Mouse (Mus musculus) left cerebral cortex, postnatal 10 days (tissue): ENCODE data around the gene Tmem230. TPM values are rescaled to one million over a fixed set of nuclear protein-coding genes. Genes with fewer than 3 reads are reported as not detected.
A peak's percentile ranks its signal among the peaks of the same experiment; 100 is the strongest.
"Not testable (repeated sequence)": the region's sequence is repeated elsewhere in the genome, so short reads cannot be mapped to it uniquely, and the experiment has no call there.

ENCODE experiments used
- DNase-seq, 2 experiments: peaks; one replicate each; pipeline ENCODE4 v3.0.0; 2021 to 2022; ENCODE audit warnings: low spot score in 2 of 2, mixed read lengths in 1 of 2; ENCODE audit errors: extremely low spot score in 1 of 2
- intact Hi-C: fragments of 180-260 bp; cut with DNase I; formaldehyde crosslinking; loops from one replicate; pipeline ENCODE4 v1.15.1; 2025
- total RNA-seq, 2 experiments: library from RNA; stranded (reverse); gene quantifications; 2 replicates each; pipeline ENCODE4 v1.2.3; 2021

The Tmem230 gene
- total RNA-seq, 2 experiments from 2014 or later: 27.0 to 30.2 TPM

DNA sequence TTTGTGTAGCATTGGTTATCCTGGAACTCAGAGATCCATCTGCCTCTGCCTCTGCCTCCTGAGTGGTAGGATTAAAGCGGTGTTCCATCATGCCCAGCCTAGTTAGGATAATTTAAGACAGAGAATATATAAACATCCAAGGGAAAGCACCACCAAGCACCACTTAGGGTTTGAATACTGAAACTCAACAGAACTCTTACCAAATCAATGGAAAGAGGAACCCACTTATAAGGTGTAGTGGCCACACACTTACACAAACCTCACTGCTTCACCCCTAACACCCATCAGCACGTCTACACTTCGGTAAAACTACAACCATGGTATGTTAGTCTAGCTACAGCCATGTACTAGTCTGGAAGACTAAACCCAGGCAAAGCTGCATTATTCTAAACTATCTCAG lies 4.2 kb downstream of the Tmem230 start:
- DNase-seq: no peak
- intact Hi-C loops: loop anchor here (5.0 kb wide), 1 partner anchor 101 kb away; no protein-coding TSS in a partner anchor

- intact Hi-C loops: loop anchor here (2.0 to 5.0 kb wide), 2 partner anchors 98 to 258 kb away; no protein-coding TSS in a partner anchor
- peak; percentile 43 to 60 for DNase-seq
Observed at GRCm38 (mm10) chr2:132240457-132240856, 7.2 kb downstream of the Tmem230 start.

- DNase-seq, intact Hi-C loops: not testable (repeated sequence)
Observed at GRCm38 (mm10) chr2:132239434-132239833, 8.2 kb downstream of the Tmem230 start.

GRCm38 (mm10) chr2:132235975-132236374 lies 11.6 kb downstream of the Tmem230 start:
- intact Hi-C loops: no loop called here
- no peak for DNase-seq

DNA sequence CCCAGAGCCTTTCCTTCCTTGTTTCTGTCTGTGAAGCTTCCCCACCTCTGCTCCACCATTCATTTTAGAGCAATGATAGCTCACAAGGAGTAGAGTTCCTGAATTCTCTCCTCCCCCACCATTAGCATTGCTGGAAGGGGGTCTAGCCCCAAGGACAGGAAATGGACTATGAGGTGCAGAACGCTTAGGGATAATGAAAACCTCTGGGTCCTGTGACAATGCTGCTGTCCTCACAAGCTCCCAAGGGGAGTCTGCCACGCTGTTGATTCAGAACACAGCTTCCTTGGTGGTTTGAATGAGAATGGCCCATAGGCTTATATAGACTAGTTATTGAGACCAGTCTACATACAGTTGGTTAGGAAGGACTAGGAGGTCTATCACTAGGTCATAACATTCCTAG lies 12.3 kb downstream of the Tmem230 start:
- intact Hi-C loops: no loop called here
- no peak for DNase-seq

DNA sequence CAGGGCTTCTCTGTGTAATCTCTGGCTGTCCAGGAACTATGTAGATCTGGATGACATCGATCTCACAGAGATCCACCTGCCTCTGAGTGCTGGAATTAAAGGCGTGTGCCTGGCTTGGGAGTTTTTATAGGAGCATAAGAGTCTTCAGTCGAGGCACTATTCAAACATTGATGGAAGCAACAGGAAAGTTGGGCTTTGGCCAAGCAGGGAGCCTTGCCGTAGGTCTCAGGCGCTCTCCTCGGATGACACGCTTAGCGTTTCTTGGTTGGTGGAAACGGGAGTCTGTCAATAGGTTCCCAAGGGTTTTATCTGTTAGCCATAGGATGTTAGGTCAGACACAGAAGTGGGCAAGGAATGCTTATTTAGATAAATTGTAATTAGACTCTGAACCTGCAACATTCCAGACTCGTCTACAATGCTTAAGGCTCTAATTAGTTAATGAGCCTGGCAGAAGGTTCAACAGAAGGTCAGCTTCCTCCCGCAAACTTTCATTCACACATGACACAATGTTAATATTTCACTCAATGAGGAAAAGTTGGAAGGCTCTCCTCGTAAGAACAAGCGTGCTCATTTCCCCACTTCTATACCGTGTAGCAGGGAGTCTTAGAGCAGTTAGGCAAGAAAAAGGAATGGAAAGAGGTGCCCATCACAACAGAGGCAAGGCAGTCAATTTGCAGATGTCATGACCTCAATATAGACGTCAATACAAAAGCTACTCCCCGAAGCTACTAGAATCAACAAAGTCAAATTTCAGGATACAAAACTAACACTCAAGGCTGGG lies 13.4 kb downstream of the Tmem230 start:
- intact Hi-C loops: no loop called here
- no peak for DNase-seq

DNA sequence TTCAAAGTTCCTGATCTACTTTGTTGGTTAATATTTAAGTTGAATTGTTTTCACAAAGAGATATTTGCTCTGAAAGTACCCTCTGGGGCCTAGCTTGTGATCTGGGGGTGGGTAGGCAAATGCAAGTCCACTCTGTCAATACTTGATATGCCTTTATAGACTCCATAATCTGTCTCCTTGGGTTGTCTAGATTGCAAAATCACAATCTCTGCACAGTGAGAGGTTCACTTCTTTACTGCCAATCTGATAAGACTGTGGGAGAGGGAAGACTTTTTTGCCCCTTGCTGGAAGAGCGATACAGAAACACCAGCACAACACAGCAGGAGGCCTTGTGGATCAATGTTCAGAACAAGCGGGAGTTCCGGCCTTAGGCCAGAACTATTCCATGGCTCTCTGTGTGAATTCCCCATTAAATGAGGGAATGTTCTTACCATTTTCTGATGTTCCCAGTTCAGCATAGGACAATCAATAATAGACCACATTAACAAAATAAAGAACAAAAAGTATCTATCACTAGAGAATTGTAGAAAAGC lies 15.1 kb downstream of the Tmem230 start:
- intact Hi-C loops: no loop called here
- no peak for DNase-seq

DNA sequence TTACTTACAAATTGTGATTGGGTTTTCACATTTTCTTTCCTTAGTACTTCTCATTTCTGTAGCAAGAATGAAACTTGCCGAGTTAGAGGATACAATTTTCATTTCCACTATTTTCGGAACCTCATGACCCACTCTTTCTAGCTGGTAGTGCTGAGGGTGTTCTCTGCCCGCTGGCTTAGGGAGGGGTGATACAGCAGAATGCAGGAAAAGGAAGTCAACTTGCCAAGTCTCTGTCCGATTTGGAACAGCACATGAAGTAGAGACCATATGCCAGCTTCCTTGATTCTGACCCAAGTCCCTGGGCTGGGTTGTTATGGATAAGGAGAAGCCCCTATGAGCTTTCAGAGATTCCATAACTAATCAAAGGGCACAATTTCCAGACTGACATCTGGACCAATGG lies 23.2 kb downstream of the Tmem230 start:
- intact Hi-C loops: loop anchor here (5.0 kb wide), 1 partner anchor 242 kb away; no protein-coding TSS in a partner anchor
- no peak for DNase-seq

DNA sequence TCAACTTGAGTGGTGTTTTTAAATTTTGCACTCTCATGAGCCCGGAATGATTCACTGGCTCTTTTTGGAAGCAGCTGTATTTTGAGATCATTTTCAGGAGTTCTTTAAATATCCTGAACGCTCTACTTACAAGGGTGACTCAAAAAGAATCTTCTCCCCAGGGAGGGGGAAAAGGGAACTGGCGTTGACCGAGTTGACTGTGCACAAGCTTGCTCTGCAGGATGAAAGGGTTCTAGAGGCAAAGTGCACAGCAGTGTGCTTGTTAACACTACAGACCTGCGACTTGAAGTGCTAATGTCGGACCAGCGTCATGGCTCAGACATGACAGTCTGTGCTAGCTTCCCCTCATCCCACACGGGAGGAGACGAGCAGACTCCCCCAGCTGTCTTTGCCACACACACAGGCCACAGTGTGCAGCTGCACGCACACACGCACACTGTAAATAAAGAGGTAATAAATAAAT lies 26.0 kb downstream of the Tmem230 start:
- intact Hi-C loops: loop anchor here (5.0 kb wide), 1 partner anchor 239 kb away; no protein-coding TSS in a partner anchor
- DNase-seq: peak; percentile 27 to 28

DNA sequence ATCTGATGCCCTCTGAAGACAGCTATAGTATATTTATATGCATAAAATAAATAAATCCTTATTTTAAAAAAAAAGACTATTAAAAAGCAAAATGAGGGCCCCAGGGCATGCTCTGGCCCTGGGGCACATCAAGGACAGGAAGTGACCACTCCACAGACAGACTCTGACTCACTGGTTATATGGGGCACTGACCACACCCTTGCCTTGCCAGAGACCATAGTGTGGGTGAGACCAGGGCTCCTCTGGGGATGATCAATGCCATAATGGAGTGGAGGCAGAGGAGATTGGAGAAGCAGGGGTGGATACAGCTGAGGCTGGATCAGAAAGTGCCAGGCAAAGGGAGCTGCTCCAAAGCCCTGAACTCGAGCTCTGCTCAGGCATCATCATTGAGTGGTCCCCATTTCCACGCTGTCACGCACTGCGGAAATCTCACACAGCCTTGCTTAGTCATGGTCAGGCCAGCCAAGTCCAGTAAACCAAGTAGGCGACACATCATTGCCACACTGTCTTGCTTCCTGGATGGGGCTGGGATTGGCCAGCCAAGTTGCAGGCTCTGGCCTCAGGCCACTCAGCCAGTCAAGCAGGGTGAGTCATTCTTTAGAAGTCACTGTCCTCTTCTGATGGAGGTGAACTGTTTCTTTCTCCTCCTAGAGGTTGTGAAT lies 35.5 kb downstream of the Tmem230 start:
- intact Hi-C loops: no loop called here
- no peak for DNase-seq

GRCm38 (mm10) chr2:132210806-132211312 lies 36.7 kb downstream of the Tmem230 start:
- DNase-seq: no peak
- intact Hi-C loops: no loop called here

DNA sequence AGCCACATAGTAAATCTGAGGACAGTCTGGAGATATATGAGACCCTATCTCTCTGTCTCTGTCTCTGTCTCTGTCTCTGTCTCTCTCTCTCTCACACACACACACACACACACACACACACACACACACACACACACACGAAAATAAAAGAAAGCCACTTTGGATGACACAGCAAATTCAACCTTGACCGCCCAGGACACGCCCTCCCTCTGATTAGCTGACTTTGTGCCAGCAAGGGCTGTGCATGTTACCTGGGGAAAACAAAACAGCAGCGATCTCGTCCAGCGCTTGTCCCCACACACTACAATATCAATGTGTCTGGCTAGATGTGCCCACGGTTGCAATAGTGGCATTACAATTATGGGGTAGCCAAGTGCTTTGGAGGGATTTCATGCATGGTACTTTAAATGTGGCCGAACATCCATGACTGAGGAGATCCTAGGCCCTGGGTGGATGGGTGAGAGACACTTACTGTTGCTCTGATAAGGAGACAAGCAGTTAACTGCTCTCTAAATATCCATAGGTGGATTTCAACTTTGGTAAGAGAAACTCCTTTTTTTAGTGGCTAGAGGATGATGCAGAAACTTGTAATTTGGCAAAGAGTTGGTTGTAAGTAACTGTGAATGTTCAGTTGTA lies 39.2 kb downstream of the Tmem230 start:
- DNase-seq: no peak
- intact Hi-C loops: no loop called here

- intact Hi-C loops: no loop called here
- DNase-seq: no peak
Observed at GRCm38 (mm10) chr2:132206316-132206881, 41.2 kb downstream of the Tmem230 start.

GRCm38 (mm10) chr2:132205549-132205948 lies 42.1 kb downstream of the Tmem230 start:
- intact Hi-C loops: no loop called here
- no peak for DNase-seq

DNA sequence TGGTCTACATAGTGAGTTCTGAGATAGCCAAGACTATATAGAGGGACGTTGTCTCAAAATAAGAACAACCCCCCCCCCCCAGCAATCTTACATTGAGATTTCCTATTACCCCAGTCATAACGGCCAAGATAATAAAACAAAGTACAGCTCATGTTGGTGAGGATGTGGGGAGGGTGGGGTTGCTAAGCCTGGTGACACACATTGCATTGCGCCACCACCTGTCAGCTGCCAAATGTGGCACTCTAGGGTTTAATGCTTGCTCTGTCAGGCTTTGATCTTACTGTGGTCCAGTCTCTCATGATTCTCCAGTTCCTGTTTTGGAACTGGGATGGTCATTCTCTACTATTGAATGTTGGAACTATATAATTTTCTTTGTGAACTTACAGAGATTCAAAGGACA lies 43.8 kb downstream of the Tmem230 start:
- no peak for DNase-seq
- intact Hi-C loops: no loop called here

DNA sequence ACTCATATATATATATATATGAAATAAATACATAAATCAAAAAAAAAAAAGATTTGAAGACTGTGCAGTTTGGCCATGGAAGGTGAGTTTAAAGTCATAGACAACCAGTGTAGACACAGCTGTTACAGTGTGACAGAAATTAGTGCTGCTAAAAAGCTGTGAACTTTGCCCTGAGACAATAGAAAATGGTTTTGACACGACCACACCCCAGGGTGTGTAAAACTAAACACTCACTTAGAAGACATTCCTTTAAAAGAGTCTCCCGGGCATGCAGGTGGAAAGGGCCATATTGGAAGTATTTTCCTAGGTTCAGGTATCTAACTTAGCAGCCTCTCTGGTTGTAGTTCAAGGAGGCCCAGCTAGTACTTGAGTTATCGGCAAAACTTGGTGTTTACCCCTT lies 44.4 kb downstream of the Tmem230 start:
- intact Hi-C loops: no loop called here
- DNase-seq: no peak

DNA sequence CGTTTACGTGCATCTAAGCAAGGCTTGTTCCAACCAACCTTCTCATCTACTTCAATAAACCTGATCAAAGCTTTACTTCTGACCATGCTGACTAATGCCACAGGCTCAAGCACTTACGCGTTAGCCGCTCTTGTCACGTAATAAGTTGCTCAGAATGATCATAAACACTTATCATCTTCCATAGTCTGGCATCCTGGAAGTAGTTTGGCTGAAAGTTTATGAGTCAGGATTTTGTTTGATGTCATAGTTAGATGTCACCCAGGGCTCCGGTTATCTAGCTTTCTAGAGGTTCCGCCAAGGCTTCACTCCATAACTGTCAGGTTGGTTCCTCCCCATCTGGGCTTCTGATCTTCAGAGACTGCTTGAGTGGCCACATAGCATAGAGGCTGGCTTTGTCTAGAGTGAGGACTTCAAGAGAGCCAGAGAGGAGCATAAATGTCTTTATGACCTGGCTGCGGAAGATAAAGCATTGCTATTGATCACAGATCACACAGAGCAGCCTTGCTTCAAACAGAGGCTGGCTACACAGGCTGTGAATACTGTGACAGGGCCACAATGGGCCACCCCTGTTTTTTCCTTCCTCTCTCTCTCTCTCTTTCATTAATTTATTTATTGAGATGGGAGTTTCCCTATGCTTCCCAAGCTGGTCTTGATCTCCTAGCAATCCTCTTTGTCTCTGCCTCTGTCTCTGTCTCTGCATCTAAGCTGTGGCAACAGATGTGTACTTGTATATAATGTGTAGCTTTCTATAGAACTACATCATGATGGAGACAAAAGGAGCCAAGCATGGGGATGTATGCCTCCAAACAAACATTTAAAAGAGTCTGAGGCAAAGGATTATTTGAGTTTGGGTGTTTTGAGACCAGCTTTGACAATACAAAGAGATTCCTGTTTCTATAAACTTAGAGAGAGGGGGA lies 49.3 kb downstream of the Tmem230 start:
- no peak for DNase-seq
- intact Hi-C loops: no loop called here

GRCm38 (mm10) chr2:132195602-132196001 lies 52.0 kb downstream of the Tmem230 start:
- intact Hi-C loops: no loop called here

More at GRCm38 (mm10) chr2:132195602-132196001, 52.0 kb downstream of the Tmem230 start:
- no peak for DNase-seq
